ENCODE assay signal across 8 mouse cellular contexts in the genomic region with DNA sequence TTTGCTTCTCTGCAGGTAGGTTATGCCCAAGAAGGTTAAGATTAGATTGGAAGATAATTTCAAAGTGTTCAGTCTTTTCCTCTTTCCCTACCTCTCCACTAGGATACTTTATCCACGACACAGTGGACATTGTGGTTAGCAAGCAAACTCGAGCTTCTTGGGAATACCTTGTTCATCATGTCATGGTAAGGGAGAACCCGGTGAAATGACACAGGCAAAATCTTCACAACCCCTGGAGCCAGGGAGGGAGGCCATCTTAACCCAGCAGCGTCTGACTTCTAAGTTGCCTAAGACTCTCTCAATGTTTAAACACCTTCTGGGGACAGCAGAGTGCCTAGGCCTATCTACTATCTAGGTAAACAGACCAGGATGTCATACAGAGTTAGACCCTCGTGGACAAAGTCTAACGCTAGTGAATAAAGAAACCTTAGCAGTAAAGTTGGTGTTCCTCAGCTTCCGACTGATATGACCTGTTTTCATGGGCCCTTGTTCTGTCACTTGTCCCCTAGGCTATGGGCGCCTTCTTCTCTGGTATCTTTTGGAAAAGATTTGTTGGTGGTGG. TPM values are rescaled to one million over a fixed set of nuclear protein-coding genes. Genes with fewer than 3 reads are reported as not detected.
DNase-seq lines count a peak whose midpoint lies in the region; ATAC-seq lines count a peak whose summit lies in the region.

No protein-coding gene starts in this region.

- peaks cover 32% of the 10 kb centered on the region for H3K36me3 ChIP-seq in kidney, embryonic 15.5 days
- H3K36me3 ChIP-seq in intestine, embryonic 16.5 days (ENCODE audit: control insufficient read depth, insufficient read depth, low read length), result peaks cover 3% of the 10 kb centered on the region
- peaks cover 28% of the 10 kb centered on the region for H3K36me3 ChIP-seq in neural tube, embryonic 13.5 days

- peaks cover 66% of the 10 kb centered on the region for H3K4me1 ChIP-seq in kidney, embryonic 15.5 days
- peaks cover 50% of the 10 kb centered on the region for H3K4me1 ChIP-seq in intestine, embryonic 16.5 days (ENCODE audit: control insufficient read depth, insufficient read depth, low read length)
- H3K4me1 ChIP-seq in neural tube, embryonic 13.5 days (replicated peaks), result peaks cover 70% of the 10 kb centered on the region

- no peak for ATAC-seq in kidney, embryonic 15.5 days (replicated peaks; ENCODE audit: low FRiP score)
- no peak for ATAC-seq in intestine, embryonic 16.5 days
- ATAC-seq in neural tube, embryonic 13.5 days (ENCODE audit: low read depth), result no peak

- no peaks in the 10 kb centered on the region for H3K27me3 ChIP-seq in kidney, embryonic 15.5 days
- H3K27me3 ChIP-seq in intestine, embryonic 16.5 days (replicated peaks; ENCODE audit: control insufficient read depth, insufficient read depth, low read length), result no peaks in the 10 kb centered on the region
- H3K27me3 ChIP-seq in neural tube, embryonic 13.5 days, result no peaks in the 10 kb centered on the region

- peak overlapping the region; percentile 94 for H3K4me2 ChIP-seq in kidney, embryonic 15.5 days
- H3K4me2 ChIP-seq in intestine, embryonic 16.5 days (ENCODE audit: low read depth, low read length), result peak overlapping the region; percentile 94
- peak overlapping the region; percentile 78 for H3K4me2 ChIP-seq in neural tube, embryonic 13.5 days

- WGBS in kidney, embryonic 15.5 days, result 24% methylated on average over 8 of the region's 8 CpGs
- WGBS in intestine, embryonic 16.5 days, result 20% methylated on average over 8 of the region's 8 CpGs
- 28% methylated on average over 8 of the region's 8 CpGs for WGBS in neural tube, embryonic 13.5 days

- no peak for DNase-seq in kidney, adult 9 months
- DNase-seq in embryo, embryonic 10.5 days (ENCODE audit: low spot score), result peak; percentile 48
- DNase-seq in ovary, postnatal 10 days (ENCODE audit: low spot score), result no peak
- DNase-seq in adipocyte (ENCODE audit: low spot score), result no peak
- DNase-seq in heart, adult 18-20 months, result no peak

- H3K27ac ChIP-seq in kidney, embryonic 15.5 days, result peak overlapping the region; percentile 99
- peak overlapping the region; percentile 99 for H3K27ac ChIP-seq in intestine, embryonic 16.5 days (ENCODE audit: low read length)
- H3K27ac ChIP-seq in neural tube, embryonic 13.5 days (replicated peaks), result peak overlapping the region; percentile 87

- peak overlapping the region; percentile 66 for H3K4me3 ChIP-seq in kidney, embryonic 15.5 days (replicated peaks)
- H3K4me3 ChIP-seq in intestine, embryonic 16.5 days (ENCODE audit: low read length), result peak overlapping the region; percentile 73
- H3K4me3 ChIP-seq in neural tube, embryonic 13.5 days, result peak overlapping the region; percentile 52

- peak overlapping the region; percentile 81; the same call in 1 of the 2 replicates for H3K9ac ChIP-seq in kidney, embryonic 15.5 days
- H3K9ac ChIP-seq in intestine, embryonic 16.5 days (ENCODE audit: low read depth, low read length), result peak overlapping the region; percentile 89
- H3K9ac ChIP-seq in neural tube, embryonic 13.5 days, result peak overlapping the region; percentile 79

- H3K9me3 ChIP-seq in kidney, embryonic 15.5 days (replicated peaks), result no peaks in the 10 kb centered on the region
- no peaks in the 10 kb centered on the region for H3K9me3 ChIP-seq in intestine, embryonic 16.5 days (ENCODE audit: control insufficient read depth, low read length)
- H3K9me3 ChIP-seq in neural tube, embryonic 13.5 days, result no peaks in the 10 kb centered on the region

RNA-seq across cellular contexts. Expression of gene Tlcd1, which starts 3.0 kb away (rescaled TPM):
- 28.7 and 31.8 TPM in 2 replicates for polyA plus RNA-seq in kidney, embryonic 15.5 days (2015; fragmentation: Nextera tagmentation; extraction: Ambion mirVana)
- 39.5 and 44.2 TPM in 2 replicates for polyA plus RNA-seq in intestine, embryonic 16.5 days (2015; fragmentation: Nextera tagmentation; extraction: Ambion mirVana)
- polyA plus RNA-seq in neural tube, embryonic 13.5 days (2015; fragmentation: Nextera tagmentation; extraction: Ambion mirVana), result 10.2 and 11.1 TPM in 2 replicates
- total RNA-seq in heart, adult 18-20 months (2021), result 10 to 100 TPM in 1 of 2 experiments, 1 to 10 TPM in 1; 3.2 to 10.6 TPM

RNA-seq across cellular contexts. Expression of gene Nek8, which starts 3.0 kb away (rescaled TPM):
- 21.1 and 25.0 TPM in 2 replicates for polyA plus RNA-seq in kidney, embryonic 15.5 days (2015; fragmentation: Nextera tagmentation; extraction: Ambion mirVana)
- 14.9 and 17.1 TPM in 2 replicates for polyA plus RNA-seq in intestine, embryonic 16.5 days (2015; fragmentation: Nextera tagmentation; extraction: Ambion mirVana)
- polyA plus RNA-seq in neural tube, embryonic 13.5 days (2015; fragmentation: Nextera tagmentation; extraction: Ambion mirVana), result 8.2 and 8.3 TPM in 2 replicates
- 1 to 10 TPM; 1.7 to 2.6 TPM for total RNA-seq in heart, adult 18-20 months (2021)

RNA-seq across cellular contexts. Expression of gene Rpl23a, which starts 3.9 kb away (rescaled TPM):
- 1,327 and 1,492 TPM in 2 replicates for polyA plus RNA-seq in kidney, embryonic 15.5 days (2015; fragmentation: Nextera tagmentation; extraction: Ambion mirVana)
- polyA plus RNA-seq in intestine, embryonic 16.5 days (2015; fragmentation: Nextera tagmentation; extraction: Ambion mirVana), result 1,166 and 1,241 TPM in 2 replicates
- 930 and 991 TPM in 2 replicates for polyA plus RNA-seq in neural tube, embryonic 13.5 days (2015; fragmentation: Nextera tagmentation; extraction: Ambion mirVana)
- total RNA-seq in heart, adult 18-20 months (2021), result 100 to 1,000 TPM; 866 to 935 TPM

RNA-seq across cellular contexts. Expression of gene Rab34, which starts 8.7 kb away (rescaled TPM):
- polyA plus RNA-seq in kidney, embryonic 15.5 days (2015; fragmentation: Nextera tagmentation; extraction: Ambion mirVana), result 113 and 132 TPM in 2 replicates
- polyA plus RNA-seq in intestine, embryonic 16.5 days (2015; fragmentation: Nextera tagmentation; extraction: Ambion mirVana), result 71.0 and 73.4 TPM in 2 replicates
- polyA plus RNA-seq in neural tube, embryonic 13.5 days (2015; fragmentation: Nextera tagmentation; extraction: Ambion mirVana), result 58.8 and 60.3 TPM in 2 replicates
- 10 to 100 TPM in 1 of 2 experiments, 1 to 10 TPM in 1; 6.4 to 11.4 TPM for total RNA-seq in heart, adult 18-20 months (2021)

RNA-seq across cellular contexts. Expression of gene Proca1, which starts 13.7 kb away (rescaled TPM):
- polyA plus RNA-seq in kidney, embryonic 15.5 days (2015; fragmentation: Nextera tagmentation; extraction: Ambion mirVana), result 3.1 and 4.3 TPM in 2 replicates
- polyA plus RNA-seq in intestine, embryonic 16.5 days (2015; fragmentation: Nextera tagmentation; extraction: Ambion mirVana), result 1.8 and 2.3 TPM in 2 replicates
- 1.7 and 2.3 TPM in 2 replicates for polyA plus RNA-seq in neural tube, embryonic 13.5 days (2015; fragmentation: Nextera tagmentation; extraction: Ambion mirVana)
- 1 to 10 TPM in 1 of 2 experiments, under 1 TPM in 1; 0.89 to 1.6 TPM for total RNA-seq in heart, adult 18-20 months (2021)
